Mouse (Mus musculus): Measurements from ENCODE around the gene U2af1l4.

GRCm38 (mm10) chr7:30566033-30566432 is 2.9 kb downstream of the U2af1l4 start:
- TF ChIP-seq CTCF (IDR thresholded peaks at IDR 0.05; ENCODE audit: low read depth, low read length) (no peak), POLR2A (IDR thresholded peaks at IDR 0.05; ENCODE audit: borderline replicate concordance, low read depth, low read length) (no peak)

Measured in bone marrow macrophage, adult 2 months (primary cell).